Mouse (Mus musculus): ENCODE results near the gene Cep83.
"Not testable (repeated sequence)": the region's sequence is repeated elsewhere in the genome, so short reads cannot be mapped to it uniquely, and the experiment has no call there.

Cep83 gene

DNA sequence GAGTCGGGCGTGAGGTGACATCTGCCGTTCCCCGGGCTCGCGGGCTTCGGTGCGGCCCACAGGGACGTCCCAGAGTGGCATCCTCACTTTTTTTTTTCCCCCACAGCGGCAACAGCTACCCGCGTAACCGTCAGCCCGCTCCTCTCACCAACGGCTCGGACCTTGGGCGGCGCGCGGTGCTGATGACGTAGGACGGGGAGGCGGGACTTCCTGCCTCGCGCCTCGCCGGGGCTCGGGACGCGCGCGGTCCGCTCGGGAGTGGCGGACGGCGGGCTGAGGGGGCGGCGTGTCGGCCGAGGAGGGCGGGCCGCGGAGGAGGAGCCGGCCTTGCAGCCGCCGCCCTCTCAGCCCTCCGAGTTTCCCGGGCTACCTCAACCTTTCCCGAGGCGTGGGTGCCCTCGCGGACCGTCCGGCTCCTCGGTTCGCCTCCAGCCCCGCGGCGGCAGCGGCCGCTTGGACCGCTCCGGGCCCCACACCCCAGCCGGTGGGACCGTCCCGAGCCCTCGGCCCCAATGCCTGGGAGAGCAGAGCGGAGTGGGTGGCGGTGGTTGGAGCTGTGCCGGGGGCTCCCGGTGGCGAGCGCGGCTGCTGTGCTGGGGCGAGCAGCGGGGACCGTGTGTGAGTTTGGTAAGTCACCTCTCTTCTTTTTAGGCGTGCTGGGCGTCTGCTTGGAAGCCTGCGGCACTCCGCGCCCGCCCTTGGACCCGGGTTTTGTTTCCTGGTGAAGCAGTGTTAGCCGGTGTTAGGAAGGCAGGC lies at the start of gene Cep83:
Gene Cep83, plus strand, starts transcription at position 235 of the 756 bp plus-strand sequence.
- in situ Hi-C loops (cut with MboI, MseI): no loop called here

DNA sequence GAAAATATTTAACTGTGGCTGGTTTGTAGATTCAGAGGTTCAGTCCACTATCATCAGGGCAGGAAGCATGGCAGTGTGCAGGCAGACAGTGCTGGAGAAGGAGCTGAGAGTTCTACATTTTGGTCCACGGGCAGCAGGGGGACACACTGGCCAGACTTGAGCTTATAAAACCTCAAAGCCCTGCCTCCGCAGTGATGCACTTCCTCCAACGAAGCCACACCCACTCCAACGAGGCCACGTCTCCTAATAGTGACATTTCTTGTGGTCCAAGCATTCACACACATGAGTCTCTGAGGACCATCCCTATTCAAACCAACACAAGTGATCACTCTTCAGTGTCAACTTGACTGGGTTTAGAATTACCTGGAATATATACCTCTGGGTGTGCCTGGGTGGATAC lies 49.2 kb upstream of the Cep83 start:
- in situ Hi-C loops (cut with MboI, MseI): no loop called here

DNA sequence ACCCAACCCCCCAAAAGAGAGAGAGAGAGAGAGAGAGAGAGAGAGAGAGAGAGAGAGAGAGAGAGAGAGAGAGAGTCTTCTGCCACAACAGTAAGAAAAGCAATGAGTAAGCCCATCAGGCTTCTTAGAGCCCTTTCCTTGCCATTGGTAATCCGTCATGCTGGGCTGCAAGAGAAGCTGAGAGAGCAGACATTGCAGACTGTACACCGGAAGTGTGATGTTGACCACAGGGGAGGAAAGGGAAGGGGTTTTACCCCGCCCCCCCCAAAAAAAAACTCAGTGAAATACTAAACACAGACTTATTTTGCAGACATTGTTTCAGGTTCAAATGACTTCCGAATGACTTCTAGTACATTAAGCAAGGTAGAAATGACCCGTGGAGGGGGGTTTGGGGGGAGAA lies 48.4 kb upstream of the Cep83 start:
- in situ Hi-C loops (cut with MboI, MseI): no loop called here

DNA sequence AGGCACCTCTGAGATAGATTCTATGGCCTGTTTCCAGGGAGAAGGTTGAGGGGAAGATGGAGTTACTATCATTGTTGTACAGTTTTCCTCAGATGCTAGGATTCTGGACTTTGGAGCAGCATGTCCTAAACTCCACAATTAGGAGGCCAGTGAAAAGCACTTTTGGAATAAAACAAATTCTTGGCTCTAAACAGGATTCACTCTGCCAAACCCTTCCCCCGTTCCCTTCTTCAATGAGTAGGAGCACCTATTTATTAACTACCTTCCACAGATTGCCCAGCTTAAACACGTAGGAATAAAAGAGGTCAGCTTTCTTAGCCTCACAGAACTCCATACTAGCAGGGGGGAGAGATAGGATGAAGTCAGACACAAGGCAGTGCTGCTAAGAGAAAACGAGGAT lies 24.4 kb upstream of the Cep83 start:
- in situ Hi-C loops (cut with MboI, MseI): no loop called here

DNA sequence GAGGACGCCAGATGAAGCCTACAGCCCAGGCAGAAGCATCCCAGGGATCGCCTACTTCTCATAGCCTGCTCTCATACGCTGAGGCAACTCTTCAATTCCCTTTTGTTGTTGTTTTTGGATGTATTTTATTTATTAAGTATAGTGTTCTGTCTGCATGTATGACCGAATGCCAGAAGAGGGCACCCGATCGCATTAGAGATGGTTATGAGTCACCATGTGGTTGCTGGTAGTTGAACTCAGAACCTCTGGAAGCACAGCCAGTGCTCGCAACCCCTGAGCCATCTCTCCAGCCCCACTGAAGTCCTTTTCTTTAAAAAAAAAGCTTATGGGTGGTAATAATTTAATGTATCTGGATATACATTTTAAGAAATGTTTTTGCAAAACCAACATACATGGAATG lies 24.0 kb upstream of the Cep83 start:
- in situ Hi-C loops (cut with MboI, MseI): no loop called here

DNA sequence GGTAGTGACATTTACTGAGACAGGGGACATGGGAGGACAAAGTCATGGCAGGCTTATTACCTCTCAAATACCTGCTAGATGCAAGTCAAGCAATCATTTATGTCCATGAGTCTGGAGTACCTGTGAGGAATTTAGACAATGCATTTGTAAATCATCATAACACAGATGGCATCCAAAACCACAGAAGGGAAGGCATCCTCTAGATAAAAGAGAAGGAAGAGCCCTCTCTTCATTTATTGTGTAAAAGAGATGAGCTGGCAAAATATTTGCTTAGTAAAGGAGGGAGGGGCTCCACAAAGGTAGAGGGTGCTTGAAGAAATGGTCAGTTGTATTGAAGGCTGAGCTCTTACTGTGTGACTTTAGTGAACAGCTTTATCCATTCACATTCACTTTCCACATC lies 20.3 kb upstream of the Cep83 start:
- in situ Hi-C loops (cut with MboI, MseI): no loop called here

DNA sequence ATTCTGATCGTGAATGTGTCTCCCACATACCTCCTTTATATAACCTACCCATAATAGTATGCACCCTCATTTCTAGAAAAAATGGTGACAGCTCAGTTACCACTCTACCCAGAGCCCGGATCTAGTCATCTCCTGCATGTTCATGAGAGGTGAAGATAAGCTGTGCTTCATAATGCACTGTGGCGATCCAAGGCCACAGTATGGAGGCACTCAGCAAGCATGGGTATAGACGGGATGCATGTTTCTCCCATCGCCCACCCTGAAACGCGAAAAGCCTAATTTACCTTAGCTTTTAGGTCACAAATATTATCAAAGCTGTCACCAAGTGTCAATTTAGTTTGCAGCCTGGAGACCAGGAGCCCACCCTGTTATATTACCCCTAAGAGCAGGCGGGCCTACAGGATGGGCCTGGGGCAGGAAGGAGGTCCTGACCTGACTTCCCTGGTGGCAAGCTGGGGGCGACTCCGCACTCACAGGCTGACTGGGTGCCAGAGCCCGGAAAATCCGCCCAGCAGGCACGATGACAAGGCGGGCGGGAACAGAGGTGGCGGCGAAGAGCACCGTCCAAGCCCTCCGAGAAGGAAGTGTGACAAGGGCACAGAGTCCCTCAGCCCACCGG lies 544 bp upstream of the Cep83 start:
- in situ Hi-C loops (cut with MboI, MseI): no loop called here

DNA sequence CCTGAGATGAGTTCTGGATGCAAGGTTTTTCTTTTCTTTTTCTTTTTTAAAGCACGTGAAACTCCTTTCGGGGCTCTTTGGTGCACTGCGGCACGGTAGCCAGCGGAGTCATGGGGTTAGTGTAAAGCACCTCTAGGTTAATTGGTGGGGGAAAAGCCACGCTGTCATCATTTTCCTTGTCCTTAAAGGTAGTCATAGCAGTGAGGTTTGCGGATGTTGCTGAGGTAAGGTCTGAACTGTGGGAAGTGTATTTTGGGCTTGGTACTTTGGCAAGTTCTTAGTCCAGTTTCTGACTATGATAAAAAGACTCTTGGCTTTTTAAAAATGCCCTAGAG lies 689 bp downstream of the Cep83 start:
- in situ Hi-C loops (cut with MboI, MseI): no loop called here

DNA sequence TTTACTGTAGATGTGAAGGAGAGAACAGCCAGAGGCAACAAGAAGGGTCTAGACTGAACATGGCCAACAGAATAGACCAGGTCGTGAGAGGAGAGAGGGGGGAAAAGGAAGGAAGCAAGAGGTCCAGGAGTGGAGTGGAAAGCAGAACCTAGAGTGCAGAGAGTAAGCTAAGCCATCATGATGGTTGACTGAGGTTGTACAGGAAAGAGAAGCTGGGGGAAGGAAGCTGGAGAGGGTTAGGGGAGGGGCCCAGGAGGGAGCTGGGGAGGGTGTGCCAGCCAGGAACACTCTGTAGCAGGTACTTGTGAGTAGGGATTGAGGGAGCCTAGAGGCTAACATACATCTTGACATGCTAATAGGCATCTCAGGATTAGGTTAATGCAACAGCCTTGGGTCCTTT lies 1.9 kb downstream of the Cep83 start:
- in situ Hi-C loops (cut with MboI, MseI): no loop called here

DNA sequence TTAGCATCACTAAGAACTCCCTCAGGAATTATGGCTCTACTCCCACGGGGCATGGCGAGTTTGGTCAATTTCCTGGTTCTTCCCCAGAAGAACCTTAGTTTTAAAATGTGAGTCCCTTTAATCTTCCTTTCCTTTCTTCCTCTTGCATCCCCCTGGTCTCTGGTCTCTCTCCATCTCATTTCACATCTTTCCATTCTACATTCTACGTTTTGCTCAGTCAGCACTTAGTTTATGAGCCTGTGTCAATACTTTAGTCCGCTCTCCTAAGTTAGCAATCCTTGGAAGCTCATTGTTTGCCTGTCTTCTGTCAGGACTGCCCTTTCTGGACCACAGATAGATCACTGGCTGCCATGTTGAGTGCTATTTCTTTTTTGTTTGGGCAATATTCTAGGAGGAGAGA lies 3.7 kb downstream of the Cep83 start:
- in situ Hi-C loops (cut with MboI, MseI): no loop called here

DNA sequence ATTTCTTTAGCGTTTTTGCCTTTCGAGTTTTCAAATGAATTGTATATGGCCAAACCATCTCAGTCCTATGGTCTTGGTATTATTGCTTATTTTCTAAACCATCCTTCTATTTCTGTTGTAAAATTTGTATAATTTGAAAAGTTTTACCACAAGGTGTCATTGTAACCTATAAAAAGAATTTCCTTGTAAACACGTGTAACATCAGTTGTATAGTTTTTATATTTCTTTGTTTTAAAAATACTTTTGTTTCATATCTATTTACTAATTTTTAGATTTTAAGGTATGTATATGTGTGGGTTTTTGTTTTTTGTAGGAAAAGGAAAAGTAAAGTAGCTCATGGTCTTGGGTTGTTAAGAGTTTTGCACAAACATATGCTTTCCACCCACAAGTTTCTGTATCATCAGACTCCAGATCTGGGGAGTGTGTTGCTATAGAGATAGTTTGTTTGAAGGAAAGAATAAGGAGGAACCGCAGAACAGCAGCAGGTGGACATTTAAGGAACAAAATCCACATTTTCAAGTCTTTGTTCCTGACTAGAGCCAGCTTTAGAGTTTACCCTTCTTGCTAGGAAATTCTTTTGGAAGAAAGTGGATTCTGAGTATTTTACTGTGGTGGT lies 17.3 kb downstream of the Cep83 start:
- in situ Hi-C loops (cut with MboI, MseI): no loop called here

DNA sequence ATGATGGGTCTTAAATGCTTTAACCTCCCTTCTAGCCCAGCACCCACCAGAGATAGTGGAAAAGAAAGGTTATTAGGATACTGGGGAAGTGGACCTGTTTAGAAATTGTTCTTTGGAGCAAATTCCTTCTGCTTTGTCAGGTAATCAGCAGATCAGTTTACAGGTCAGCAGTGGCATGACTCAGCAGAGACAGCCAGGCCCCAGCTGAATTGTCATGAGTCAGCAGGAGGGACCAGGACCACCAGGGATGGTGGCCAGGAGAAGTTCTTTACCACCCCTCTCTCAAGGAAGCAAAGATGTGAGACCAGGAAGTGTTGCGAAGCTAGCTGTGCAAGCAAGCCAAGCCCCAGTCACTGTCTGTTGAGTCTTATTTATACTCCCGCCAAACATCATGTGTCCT lies 18.2 kb downstream of the Cep83 start:
- in situ Hi-C loops (cut with MboI, MseI): no loop called here

DNA sequence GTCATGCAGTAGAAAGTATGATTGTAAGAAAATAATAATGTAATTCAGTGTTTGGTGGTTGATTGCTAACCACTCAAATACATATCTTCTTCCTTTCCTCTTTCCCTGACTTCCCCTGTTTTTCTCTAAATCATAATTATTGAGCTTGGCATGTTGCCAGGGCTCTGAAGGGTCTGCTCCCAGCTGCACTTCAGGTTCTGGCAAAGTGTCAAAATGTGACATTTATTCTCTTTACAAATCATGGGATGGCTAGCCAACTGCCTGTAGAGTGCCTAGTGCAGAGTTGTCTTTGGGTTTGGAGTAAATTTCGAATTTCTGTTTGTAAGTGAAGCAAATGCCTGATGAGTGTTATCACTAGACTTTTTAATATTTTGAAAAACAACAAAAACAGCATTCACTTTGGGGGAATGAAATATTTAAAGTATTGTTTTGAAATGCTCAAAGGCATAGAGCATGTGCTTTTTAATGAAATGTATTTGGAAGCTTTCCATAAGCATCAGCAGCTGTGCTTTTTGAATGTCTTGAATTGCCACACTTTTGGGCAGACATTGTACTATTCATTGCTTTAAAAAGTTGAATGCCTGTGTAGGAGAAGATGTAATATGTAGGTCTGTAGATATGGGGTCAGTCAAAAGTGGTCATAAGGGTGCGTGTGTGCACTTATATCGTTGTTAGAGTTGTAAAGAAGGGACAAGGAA lies 21.3 kb downstream of the Cep83 start:
- in situ Hi-C loops (cut with MboI, MseI): no loop called here

DNA sequence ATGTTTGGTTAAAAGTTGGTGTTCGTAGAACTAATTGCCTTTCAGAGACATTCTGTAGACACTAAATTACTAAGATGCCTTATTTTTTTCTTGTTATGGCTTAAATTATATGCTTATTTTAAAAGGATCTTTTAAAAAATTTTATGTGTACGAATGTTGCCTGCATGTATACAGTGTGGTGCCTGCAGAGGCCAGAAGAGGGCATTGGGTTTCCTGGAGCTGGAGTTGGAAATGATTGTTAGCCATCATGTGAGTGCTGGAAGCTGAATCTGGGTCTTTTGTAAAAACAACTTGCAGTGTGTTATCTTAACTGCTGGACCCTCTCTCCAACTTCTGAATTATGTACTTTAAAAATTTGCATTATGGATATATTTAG lies 21.9 kb downstream of the Cep83 start:
- in situ Hi-C loops (cut with MboI, MseI): no loop called here

DNA sequence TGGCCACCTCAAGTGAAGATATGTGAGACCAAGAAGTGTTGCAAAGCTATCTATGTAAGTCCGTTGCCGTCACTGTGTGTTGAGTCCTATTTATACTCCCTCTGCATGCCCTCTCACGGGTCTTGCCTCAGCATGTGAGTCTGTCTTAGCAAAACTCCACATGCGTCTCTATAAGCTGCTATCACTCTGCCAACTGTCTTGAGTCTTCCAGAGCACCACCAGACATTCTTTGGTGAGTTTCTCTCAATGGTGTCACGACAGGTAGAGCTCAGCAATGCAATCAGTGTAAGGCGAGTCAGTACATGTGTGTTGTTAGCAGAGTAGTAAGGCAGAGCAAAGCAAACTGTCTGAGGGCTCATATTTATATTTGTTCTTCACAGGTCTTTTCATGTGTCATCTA lies 31.8 kb downstream of the Cep83 start:
- in situ Hi-C loops (cut with MboI, MseI): no loop called here

DNA sequence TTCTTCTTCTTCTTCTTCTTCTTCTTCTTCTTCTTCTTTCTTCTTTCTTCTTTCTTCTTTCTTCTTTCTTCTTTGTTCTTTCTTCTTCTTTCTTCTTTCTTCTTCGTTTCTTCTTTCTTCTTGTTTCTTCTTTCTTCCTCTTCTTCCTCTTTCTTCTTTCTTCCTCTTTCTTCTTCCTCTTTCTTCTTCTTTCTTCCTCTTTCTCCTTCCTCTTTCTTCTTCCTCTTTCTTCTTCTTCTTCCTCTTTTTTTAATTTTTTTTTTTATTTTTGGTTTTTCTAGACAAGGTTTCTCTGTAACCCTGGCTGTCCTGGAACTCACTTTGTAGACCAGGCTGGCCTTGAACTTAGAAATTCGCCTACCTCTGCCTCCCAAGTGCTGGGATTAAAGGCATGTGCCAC lies 39.6 kb downstream of the Cep83 start:
- in situ Hi-C loops (cut with MboI, MseI): not testable (repeated sequence)

DNA sequence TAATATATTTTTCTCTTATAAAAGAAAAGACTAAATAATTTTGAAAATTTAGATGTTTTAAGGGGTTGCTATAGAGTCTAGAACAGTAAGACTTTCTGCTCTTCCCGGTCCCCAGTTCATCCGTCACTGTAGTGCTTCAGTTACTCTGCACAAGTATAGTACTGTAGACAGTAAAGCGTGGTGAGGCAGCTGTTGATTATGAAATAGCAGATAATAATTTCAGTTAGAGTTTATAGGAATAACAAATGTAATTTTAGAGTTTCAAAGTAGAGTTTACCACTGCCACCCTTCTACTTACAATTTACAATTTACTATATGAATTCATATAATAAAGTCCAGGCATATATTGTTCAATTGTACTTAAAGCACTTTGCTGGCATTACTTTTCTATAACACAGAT lies 42.0 kb downstream of the Cep83 start:
- in situ Hi-C loops (cut with MboI, MseI): no loop called here

DNA sequence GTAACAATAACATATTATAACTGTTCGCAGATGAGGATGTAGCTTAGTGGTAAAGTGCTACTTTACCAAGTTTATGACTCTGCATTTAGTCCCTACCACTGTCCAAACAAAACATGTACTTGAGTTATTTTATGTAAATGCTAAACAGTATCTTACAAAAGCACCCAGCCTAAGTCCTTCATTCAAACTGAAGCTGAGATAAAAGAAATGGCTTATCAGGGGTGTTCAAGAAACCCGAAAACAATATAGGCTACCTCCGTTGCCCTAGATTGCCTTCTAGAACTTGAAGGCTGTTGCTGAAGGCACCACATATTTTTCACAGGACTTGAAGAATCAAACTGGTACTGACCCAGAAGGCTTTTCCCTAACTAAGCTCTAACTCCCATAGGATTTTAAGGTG lies 46.4 kb downstream of the Cep83 start:
- in situ Hi-C loops (cut with MboI, MseI): no loop called here

DNA sequence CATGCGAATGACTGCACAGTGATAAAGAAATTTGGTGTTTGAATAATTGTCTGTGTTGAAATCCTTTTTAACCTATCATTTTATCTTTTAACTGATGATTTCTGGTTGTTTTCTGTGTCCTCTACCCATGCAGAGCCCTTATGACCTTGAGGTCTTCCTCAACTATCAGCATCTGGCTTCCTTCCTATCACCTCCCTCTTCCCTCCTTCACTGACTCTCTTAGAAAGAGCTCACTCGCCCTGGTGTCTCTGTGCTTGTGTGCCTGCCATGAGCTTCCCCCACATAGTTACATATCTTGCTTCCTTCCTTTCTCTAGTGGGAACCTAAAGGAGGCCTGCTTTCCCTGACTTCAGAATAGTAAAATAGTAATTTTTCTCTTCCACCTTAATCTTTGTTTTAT lies 51.8 kb downstream of the Cep83 start:
- in situ Hi-C loops (cut with MboI, MseI): no loop called here

DNA sequence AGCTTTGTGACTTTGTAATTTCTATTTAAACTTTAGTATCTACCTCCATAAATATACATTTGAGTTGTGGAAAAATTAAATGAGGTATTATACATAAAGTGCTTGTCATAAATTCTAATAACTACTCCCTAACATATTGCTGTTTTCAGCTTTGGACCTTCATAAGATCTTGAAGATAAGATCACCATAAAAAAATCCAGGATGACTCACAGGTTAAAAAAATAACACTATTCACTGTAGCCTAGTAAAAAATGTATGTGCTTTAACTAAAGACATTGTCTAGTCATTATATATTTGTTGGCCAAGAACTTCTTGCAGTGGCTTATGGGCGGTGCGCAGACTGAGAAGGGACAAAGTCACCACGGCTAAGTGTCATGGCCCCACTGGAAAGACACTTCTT lies 53.0 kb downstream of the Cep83 start:
- in situ Hi-C loops (cut with MboI, MseI): no loop called here

DNA sequence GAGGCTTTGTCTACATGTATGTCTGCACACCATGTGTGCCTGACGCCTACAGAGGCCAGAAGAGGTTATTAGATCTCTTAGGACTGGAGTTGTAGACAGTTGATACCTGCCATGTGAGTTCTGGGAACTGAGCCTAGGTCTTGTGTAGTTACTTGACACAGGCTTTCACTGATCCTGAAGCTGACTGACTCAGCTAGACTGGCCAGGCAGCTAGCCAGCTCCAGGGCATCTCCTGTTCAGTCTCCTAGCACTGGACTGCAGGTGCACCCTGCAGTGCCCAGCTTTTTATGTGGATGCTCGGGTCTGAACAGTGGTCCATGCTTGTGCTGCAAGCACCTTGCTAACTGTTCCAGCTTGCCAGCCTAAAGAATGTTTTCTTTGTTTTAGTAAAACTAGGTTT lies 58.6 kb downstream of the Cep83 start:
- in situ Hi-C loops (cut with MboI, MseI): no loop called here

DNA sequence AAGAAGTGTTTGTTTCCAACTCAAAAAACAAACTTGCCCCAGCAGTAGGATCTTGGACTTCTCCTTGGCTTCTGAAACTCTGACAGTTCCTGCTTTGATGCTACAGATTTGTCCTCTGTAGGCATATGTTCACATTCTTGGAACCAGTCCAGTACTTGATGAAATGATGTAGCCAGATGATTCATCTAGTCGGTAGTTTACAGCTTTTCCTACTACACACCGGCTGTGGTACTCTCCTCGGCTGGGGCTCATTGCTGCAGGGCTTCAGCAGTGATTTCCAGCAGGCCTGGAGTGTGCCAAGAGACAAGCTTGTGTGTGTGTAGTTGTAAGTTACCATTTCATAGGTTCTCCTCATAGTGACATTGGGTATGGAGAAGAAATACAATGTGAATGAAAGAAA lies 83.0 kb downstream of the Cep83 start:
- in situ Hi-C loops (cut with MboI, MseI): loop anchor here (10.0 kb wide), 1 partner anchor 823 kb away; no protein-coding TSS in a partner anchor

DNA sequence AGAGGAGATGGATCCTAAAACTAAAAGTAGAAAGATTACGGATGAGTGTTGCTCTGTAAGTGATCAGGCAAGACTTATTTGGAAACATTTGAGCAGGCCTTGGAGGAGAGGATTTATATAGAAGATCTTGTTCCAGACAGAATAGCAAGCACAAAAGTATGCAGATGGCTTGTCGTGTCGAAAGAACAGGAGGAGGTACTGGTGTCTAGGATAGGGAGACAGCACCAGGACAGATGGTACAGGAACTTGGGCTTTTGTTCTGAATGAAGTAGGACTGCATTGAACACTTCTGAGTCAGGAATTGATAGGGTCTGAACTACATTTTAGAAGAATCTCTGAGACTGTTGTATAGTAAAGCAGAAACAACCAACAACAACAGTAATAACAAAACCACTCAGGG lies 89.1 kb downstream of the Cep83 start:
- in situ Hi-C loops (cut with MboI, MseI): loop anchor here (10.0 kb wide), 1 partner anchor 817 kb away; no protein-coding TSS in a partner anchor
